ENCODE assay signal across 23 mouse cellular contexts in the genomic region with DNA sequence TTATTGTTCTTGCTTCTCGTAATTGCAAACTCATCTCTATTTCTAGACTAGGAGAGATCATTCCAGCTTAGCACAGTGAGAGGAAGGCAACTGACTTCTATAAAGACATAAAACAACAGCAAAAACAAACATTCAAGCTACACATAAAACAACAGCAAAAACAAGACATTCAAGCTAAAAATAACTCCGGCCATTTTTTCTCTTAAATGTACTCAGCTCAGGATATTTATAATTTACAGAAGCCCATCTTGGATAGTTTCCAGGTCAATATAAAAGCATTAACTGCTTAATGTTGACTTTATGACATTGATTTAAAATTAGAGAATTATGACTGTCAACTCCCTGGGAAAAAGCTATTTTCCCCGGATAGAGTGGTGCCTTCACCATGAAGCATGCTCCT.
"Had no signal": no experiment of that assay in that cellular context is flagged by ENCODE, and none has a peak within 500 bp of the region (broad histone marks: within the 10 kb centered on the region; RNA-seq: fewer than 3 reads in every experiment).

No protein-coding gene starts in this region.

- H3K4me2 ChIP-seq: forebrain, embryonic 15.5 days; heart, embryonic 11.5 days; heart, embryonic 13.5 days; heart, embryonic 15.5 days; hindbrain, embryonic 13.5 days; hindbrain, embryonic 15.5 days; limb, embryonic 13.5 days; limb, embryonic 15.5 days had no signal

- ATAC-seq: forebrain, embryonic 15.5 days; forebrain, postnatal 0 days; hindbrain, postnatal 0 days; intestine, embryonic 16.5 days had no signal

- H3K4me3 ChIP-seq: forebrain, embryonic 15.5 days; heart, adult 2 months; heart, embryonic 13.5 days; heart, embryonic 15.5 days; hindbrain, embryonic 13.5 days; hindbrain, embryonic 15.5 days; limb, embryonic 13.5 days; limb, embryonic 15.5 days had no signal

- H3K27me3 ChIP-seq: forebrain, embryonic 15.5 days; heart, embryonic 13.5 days; heart, embryonic 15.5 days; hindbrain, embryonic 13.5 days; hindbrain, embryonic 15.5 days; limb, embryonic 15.5 days had no signal

- H3K9ac ChIP-seq: forebrain, embryonic 15.5 days; forebrain, postnatal 0 days; heart, embryonic 13.5 days; heart, embryonic 15.5 days; hindbrain, embryonic 13.5 days; hindbrain, embryonic 15.5 days; limb, embryonic 13.5 days; limb, embryonic 15.5 days had no signal

- H3K9me3 ChIP-seq: forebrain, embryonic 15.5 days; heart, embryonic 13.5 days; heart, embryonic 15.5 days; hindbrain, embryonic 13.5 days; hindbrain, embryonic 15.5 days; limb, embryonic 13.5 days; limb, embryonic 15.5 days had no signal

- DNase-seq: forebrain, postnatal 0 days; gastrocnemius, postnatal 14 days; gastrocnemius, postnatal 36 days; heart, adult 2 months; heart, postnatal 14 days; heart, postnatal 36 days; kidney, adult 18-20 months; kidney, adult 9 months; kidney, postnatal 14 days; kidney, postnatal 36 days; layer of hippocampus, adult 9-11 months; layer of hippocampus, postnatal 36 days; left cerebral cortex, postnatal 4 days had no signal

- H3K27ac ChIP-seq: forebrain, embryonic 15.5 days; heart, adult 2 months; heart, embryonic 13.5 days; heart, embryonic 15.5 days; hindbrain, embryonic 13.5 days; hindbrain, embryonic 15.5 days; hindbrain, postnatal 0 days had no signal

- H3K4me1 ChIP-seq: hindbrain, embryonic 13.5 days; hindbrain, embryonic 15.5 days had no signal

- H3K36me3 ChIP-seq: forebrain, embryonic 15.5 days; heart, embryonic 13.5 days; heart, embryonic 15.5 days; hindbrain, embryonic 13.5 days; hindbrain, embryonic 15.5 days; limb, embryonic 13.5 days; limb, embryonic 15.5 days had no signal
